ENCODE assay signal across 24 mouse cellular contexts in genomic region chr16:21153900-21154299, GRCm38 (mm10). TPM values are rescaled to one million over a fixed set of nuclear protein-coding genes. Genes with fewer than 3 reads are reported as not detected.
"Had no signal": no experiment of that assay in that cellular context is flagged by ENCODE, and none has a peak within 500 bp of the region (broad histone marks: within the 10 kb centered on the region; RNA-seq: fewer than 3 reads in every experiment).

Teddm3 (minus strand) TSS chr16:21154000.

RNA-seq across cellular contexts. Expression of gene Teddm3, which starts in this region (rescaled TPM):
- polyA plus RNA-seq: limb, embryonic 10.5 days; limb, embryonic 11.5 days; limb, embryonic 12.5 days; limb, embryonic 13.5 days; liver, adult 2 months; liver, embryonic 11.5 days; liver, embryonic 12.5 days; liver, embryonic 13.5 days; liver, embryonic 14.5 days; liver, embryonic 15.5 days; liver, embryonic 16.5 days; liver, postnatal 0 days; lung, embryonic 14.5 days; lung, embryonic 15.5 days; lung, embryonic 16.5 days; lung, postnatal 0 days; macrophage; midbrain, embryonic 10.5 days; midbrain, embryonic 11.5 days; midbrain, embryonic 12.5 days; midbrain, embryonic 13.5 days; midbrain, embryonic 14.5 days; midbrain, embryonic 15.5 days; midbrain, embryonic 16.5 days had no signal
